Mouse (Mus musculus): Measurements from ENCODE around the gene Fam69a. TPM values are rescaled to one million over a fixed set of nuclear protein-coding genes. Genes with fewer than 3 reads are reported as not detected.

The Fam69a gene
- total and polyA plus RNA-seq, 3 experiments, result 1.5 to 13.1 (median 12.9) TPM

GRCm38 (mm10) chr5:107961438-107962251, 25.2 kb downstream of the Fam69a start:
- Histone ChIP-seq H3K27ac (peak overlapping the region; percentile 20; the same call in 1 of the 2 replicates), H3K4me3 (peak overlapping the region; percentile 25), H3K36me3 (ENCODE audit: control insufficient read depth, insufficient read depth, low read length) (peaks cover 2% of the 10 kb centered on the region; the same call in 1 of the 2 replicates), H3K79me2 (replicated peaks; ENCODE audit: control insufficient read depth, insufficient read depth, low read length) (no peaks in the 10 kb centered on the region), H3K4me1 (ENCODE audit: control insufficient read depth, insufficient read depth, low read length) (peaks cover 9% of the 10 kb centered on the region), H3K27me3 (ENCODE audit: control insufficient read depth, insufficient read depth, low read length) (no peaks in the 10 kb centered on the region), H3K9ac (ENCODE audit: low read depth, low read length) (peak overlapping the region; percentile 23; the same call in 1 of the 2 replicates)
- TF ChIP-seq EP300 (IDR thresholded peaks at IDR 0.05; ENCODE audit: insufficient read depth, low read depth, low read length) (0 out of 2 replicates have a peak, but pooled peaks have one; percentile 7), CTCF (IDR thresholded peaks at IDR 0.05) (no peak)
- DNase-seq, result peak; percentile 53 to 60
- WGBS, result 19% methylated on average over 16 of the region's 16 CpGs
- intact Hi-C loops (cut with DNase I), result no loop called here

GRCm38 (mm10) chr5:107960532-107961202, 26.2 kb downstream of the Fam69a start:
- peak; percentile 34 to 58 for DNase-seq
- Histone ChIP-seq H3K79me2 (replicated peaks; ENCODE audit: control insufficient read depth, insufficient read depth, low read length) (no peaks in the 10 kb centered on the region), H3K27me3 (ENCODE audit: control insufficient read depth, insufficient read depth, low read length) (no peaks in the 10 kb centered on the region), H3K4me3 (peak overlapping the region; percentile 25), H3K9ac (ENCODE audit: low read depth, low read length) (peak overlapping the region; percentile 52), H3K27ac (no peak overlapping the region; the same call in 1 of the 2 replicates), H3K36me3 (ENCODE audit: control insufficient read depth, insufficient read depth, low read length) (no peaks in the 10 kb centered on the region), H3K4me1 (ENCODE audit: control insufficient read depth, insufficient read depth, low read length) (peaks cover 5% of the 10 kb centered on the region)
- 29% methylated on average over 14 of the region's 14 CpGs for WGBS
- intact Hi-C loops (cut with DNase I), result no loop called here
- no peak for TF ChIP-seq EP300 (IDR thresholded peaks at IDR 0.05; ENCODE audit: insufficient read depth, low read depth, low read length)
- TF ChIP-seq CTCF (IDR thresholded peaks at IDR 0.05), result no peak

- TF ChIP-seq POLR2A (IDR thresholded peaks at IDR 0.05; ENCODE audit: insufficient read depth, low read depth, low read length) (no peak), EP300 (IDR thresholded peaks at IDR 0.05; ENCODE audit: insufficient read depth, low read depth, low read length) (no peak), CTCF (IDR thresholded peaks at IDR 0.05) (no peak)
- Histone ChIP-seq H3K79me2 (replicated peaks; ENCODE audit: control insufficient read depth, insufficient read depth, low read length) (no peaks in the 10 kb centered on the region), H3K36me3 (ENCODE audit: control insufficient read depth, insufficient read depth, low read length) (no peaks in the 10 kb centered on the region), H3K4me1 (ENCODE audit: control insufficient read depth, insufficient read depth, low read length) (peaks cover 5% of the 10 kb centered on the region), H3K27ac (no peak overlapping the region), H3K9ac (ENCODE audit: low read depth, low read length) (no peak overlapping the region), H3K4me3 (no peak overlapping the region), H3K27me3 (ENCODE audit: control insufficient read depth, insufficient read depth, low read length) (no peaks in the 10 kb centered on the region)
- WGBS, result 86% methylated on average over 8 of the region's 8 CpGs
- DNase-seq, result no peak
- intact Hi-C loops (cut with DNase I), result no loop called here
Measured at GRCm38 (mm10) chr5:107959624-107960300, 27.1 kb downstream of the Fam69a start.

GRCm38 (mm10) chr5:107950643-107951042, 36.2 kb downstream of the Fam69a start:
- no peak overlapping the region for H3K4me3 ChIP-seq
- intact Hi-C loops (cut with DNase I), result no loop called here
- peaks cover 7% of the 10 kb centered on the region for H3K4me1 ChIP-seq (ENCODE audit: control insufficient read depth, insufficient read depth, low read length)
- no peak overlapping the region for H3K27ac ChIP-seq
- TF ChIP-seq POLR2A (IDR thresholded peaks at IDR 0.05; ENCODE audit: insufficient read depth, low read depth, low read length) (no peak), CTCF (IDR thresholded peaks at IDR 0.05) (no peak), EP300 (IDR thresholded peaks at IDR 0.05; ENCODE audit: insufficient read depth, low read depth, low read length) (no peak)
- 59% methylated on average over 5 of the region's 5 CpGs for WGBS
- H3K27me3 ChIP-seq (ENCODE audit: control insufficient read depth, insufficient read depth, low read length), result no peaks in the 10 kb centered on the region
- no peaks in the 10 kb centered on the region; the same call in 1 of the 2 replicates for H3K36me3 ChIP-seq (ENCODE audit: control insufficient read depth, insufficient read depth, low read length)
- no peaks in the 10 kb centered on the region for H3K79me2 ChIP-seq (replicated peaks; ENCODE audit: control insufficient read depth, insufficient read depth, low read length)
- H3K9ac ChIP-seq (ENCODE audit: low read depth, low read length), result no peak overlapping the region
- peak in 1 of 2 experiments; percentile 27 for DNase-seq

- H3K79me2 ChIP-seq (replicated peaks; ENCODE audit: control insufficient read depth, insufficient read depth, low read length), result no peaks in the 10 kb centered on the region
- WGBS, result 90% methylated on average over 3 of the region's 3 CpGs
- no peak overlapping the region for H3K27ac ChIP-seq
- no peak overlapping the region for H3K4me3 ChIP-seq
- no peaks in the 10 kb centered on the region; the same call in 1 of the 2 replicates for H3K36me3 ChIP-seq (ENCODE audit: control insufficient read depth, insufficient read depth, low read length)
- no peak overlapping the region for H3K9ac ChIP-seq (ENCODE audit: low read depth, low read length)
- TF ChIP-seq POLR2A (IDR thresholded peaks at IDR 0.05; ENCODE audit: insufficient read depth, low read depth, low read length) (no peak), CTCF (IDR thresholded peaks at IDR 0.05) (no peak), EP300 (IDR thresholded peaks at IDR 0.05; ENCODE audit: insufficient read depth, low read depth, low read length) (no peak)
- H3K4me1 ChIP-seq (ENCODE audit: control insufficient read depth, insufficient read depth, low read length), result peaks cover 7% of the 10 kb centered on the region
- no peaks in the 10 kb centered on the region for H3K27me3 ChIP-seq (ENCODE audit: control insufficient read depth, insufficient read depth, low read length)
- intact Hi-C loops (cut with DNase I), result no loop called here
- no peak for DNase-seq
Measured at GRCm38 (mm10) chr5:107949607-107950006, 37.3 kb downstream of the Fam69a start.

Data from heart, adult 2 months (tissue).